Mouse (Mus musculus) E14TG2a.4 (cell line): ENCODE data around the gene Speg.

Experiments used
- CTCF ChIP-seq: conservative IDR thresholded peaks from 2 replicates; pipeline ENCODE4 v1.5.1; 2014; ENCODE audit warnings: low read length
- POU5F1 ChIP-seq: IDR thresholded peaks from 2 replicates; pipeline ENCODE4 v1.6.1; 2014; ENCODE audit warnings: low read length, borderline replicate concordance

DNA sequence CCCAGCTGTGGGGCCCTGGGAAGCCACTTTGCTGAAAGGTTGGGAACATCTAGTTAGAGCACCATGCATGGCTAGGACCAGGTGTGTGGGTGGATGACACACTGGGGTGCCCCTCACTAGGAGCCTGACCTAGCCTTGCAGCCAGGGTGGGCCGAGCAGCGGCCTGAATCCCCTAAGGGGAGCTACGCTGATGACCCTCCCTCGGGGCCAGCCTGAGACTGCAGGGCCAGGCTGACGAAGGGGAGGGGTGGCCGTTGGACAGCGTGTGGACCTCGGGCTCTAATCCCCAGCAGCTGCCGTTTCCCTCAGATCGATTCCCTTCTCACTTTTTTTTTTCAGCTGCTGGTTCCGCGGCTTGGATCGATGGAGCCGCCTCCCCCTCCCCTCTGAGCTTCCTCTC lies 73.8 kb downstream of the Speg start:
- TF ChIP-seq CTCF (no peak), POU5F1 (no peak)
